Mouse (Mus musculus) embryonic facial prominence, embryonic 11.5 days (tissue): Measurements from ENCODE around the gene Efl1. TPM values are rescaled to one million over a fixed set of nuclear protein-coding genes. Genes with fewer than 3 reads are reported as not detected.

ENCODE experiments used
- ATAC-seq: fragments of 200-750 bp; cut with Nextera tagmentation; replicated peaks from 2 replicates; pipeline ENCODE4 v1.8.0; 2017; ENCODE audit warnings: low read depth; ENCODE audit not compliant: insufficient number of reproducible peaks, low FRiP score, low TSS enrichment
- DNase-seq: peaks from one replicate; pipeline ENCODE4 v3.0.0-alpha.2; 2015; ENCODE audit warnings: low spot score
- H3K27ac ChIP-seq: fragments of 300-500 bp; sonication (generic); replicated peaks from 2 replicates; pipeline ENCODE4 v1.5.1; 2014; ENCODE audit warnings: mild to moderate bottlenecking, low read depth, low read length, control low read depth
- H3K27me3 ChIP-seq: fragments of 300-500 bp; sonication (generic); 2 replicates; pipeline ENCODE4 v1.6.1; 2014; ENCODE audit warnings: mild to moderate bottlenecking, low read length, moderate library complexity, mixed read lengths; ENCODE audit not compliant: control insufficient read depth, insufficient read depth
- H3K36me3 ChIP-seq: fragments of 300-500 bp; sonication (generic); replicated peaks from 2 replicates; pipeline ENCODE4 v1.6.1; 2014; ENCODE audit warnings: low read depth, mild to moderate bottlenecking, low read length, moderate library complexity, mixed read lengths; ENCODE audit not compliant: control insufficient read depth, insufficient read depth
- H3K4me1 ChIP-seq: fragments of 300-500 bp; sonication (generic); 2 replicates; pipeline ENCODE4 v1.6.1; 2014; ENCODE audit warnings: low read length, mixed read lengths; ENCODE audit not compliant: control insufficient read depth, insufficient read depth
- H3K4me2 ChIP-seq: fragments of 300-500 bp; sonication (generic); 2 replicates; pipeline ENCODE4 v1.6.1; 2014; ENCODE audit warnings: low read depth, mild to moderate bottlenecking, control low read depth, low read length, moderate library complexity
- H3K4me3 ChIP-seq: fragments of 300-500 bp; sonication (generic); 2 replicates; pipeline ENCODE4 v1.5.1; 2014; ENCODE audit warnings: low read depth, low read length, control low read depth
- H3K9ac ChIP-seq: fragments of 300-500 bp; sonication (generic); replicated peaks from 2 replicates; pipeline ENCODE4 v1.6.1; 2014; ENCODE audit warnings: mild to moderate bottlenecking, control low read depth, low read length
- H3K9me3 ChIP-seq: fragments of 300-500 bp; sonication (generic); replicated peaks from 2 replicates; pipeline ENCODE4 v1.6.1; 2016; ENCODE audit warnings: mild to moderate bottlenecking, low read length, inconsistent platforms, mixed read lengths; ENCODE audit not compliant: control insufficient read depth
- WGBS: fragments of 180-500 bp; shearing (Covaris S2); extraction: QIAGEN DNeasy Blood & Tissue Kit; methylation state at CpG from one replicate; pipeline ENCODE4 v1.1.7; 2014; 5-methylcytosine and 5-hydroxymethylcytosine counted together
- polyA plus RNA-seq: library from polyadenylated mRNA; unstranded; fragments of >200 nt; fragmentation: Nextera tagmentation; extraction: Ambion mirVana; gene quantifications from 2 replicates; pipeline ENCODE4 v1.2.1, GENCODE M21; 2014

Efl1 gene
- polyA plus RNA-seq, 1 experiment from 2014 or later = 24.0 TPM

- H3K36me3 ChIP-seq = no peaks in the 10 kb centered on the region
- DNase-seq (peak; percentile 84), ATAC-seq (0 out of 2 replicates have a peak, but pooled peaks have one; percentile 14)
- H3K9ac ChIP-seq = no peak overlapping the region
- no peaks in the 10 kb centered on the region for H3K27me3 ChIP-seq
- H3K4me1 ChIP-seq = peaks cover 3% of the 10 kb centered on the region
- no peak overlapping the region for H3K4me3 ChIP-seq
- peak overlapping the region; percentile 69 for H3K27ac ChIP-seq
- H3K9me3 ChIP-seq = no peaks in the 10 kb centered on the region
- 14% methylated on average over 7 of the region's 7 CpGs for WGBS
- H3K4me2 ChIP-seq = no peak overlapping the region
These were observed 72.5 kb downstream of the Efl1 start for GRCm38 (mm10) chr7:82720906-82721305.

DNA sequence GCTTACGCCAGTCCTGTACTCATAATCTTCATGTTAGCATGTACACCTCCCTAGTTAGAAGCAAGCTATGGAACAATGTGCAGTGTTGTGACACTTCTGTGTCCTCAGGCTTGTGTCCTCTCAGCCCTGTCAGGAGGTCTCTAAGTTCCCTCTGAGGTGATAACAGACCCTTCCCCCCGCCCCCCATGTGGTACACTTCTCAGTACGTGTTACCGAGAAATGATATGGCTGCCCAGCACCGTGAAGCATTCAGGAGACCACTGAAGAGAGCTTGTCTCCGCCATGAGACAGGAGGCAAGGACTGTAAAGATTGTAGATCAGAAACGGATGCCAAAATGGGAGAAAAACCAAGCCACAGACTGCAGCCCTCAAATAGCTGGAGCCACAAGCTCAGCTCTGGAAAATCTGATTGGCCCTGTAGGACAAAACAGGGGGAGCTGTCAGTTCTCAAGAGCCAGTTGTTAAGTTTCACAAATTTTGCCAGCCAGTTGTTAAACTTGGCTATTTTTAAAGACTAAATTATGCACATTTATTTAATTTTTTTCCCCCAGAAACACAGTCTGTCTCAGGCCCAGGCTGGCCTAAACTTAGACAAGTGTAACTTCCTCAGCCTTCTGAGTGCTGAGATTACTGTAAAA is 74.2 kb downstream of the Efl1 start:
- H3K27me3 ChIP-seq = no peaks in the 10 kb centered on the region
- H3K9ac ChIP-seq = no peak overlapping the region
- H3K4me2 ChIP-seq = no peak overlapping the region
- H3K27ac ChIP-seq = peak overlapping the region; percentile 77
- H3K4me3 ChIP-seq = no peak overlapping the region
- ATAC-seq (no peak), DNase-seq (no peak)
- no peaks in the 10 kb centered on the region for H3K36me3 ChIP-seq
- peaks cover 3% of the 10 kb centered on the region for H3K4me1 ChIP-seq
- no peaks in the 10 kb centered on the region for H3K9me3 ChIP-seq
- WGBS = 60% methylated on average over 7 of the region's 7 CpGs

- ATAC-seq = no peak; the same call in 1 of the 2 replicates
- Histone ChIP-seq H3K4me3 (no peak overlapping the region), H3K9ac (no peak overlapping the region), H3K4me1 (peaks cover 3% of the 10 kb centered on the region), H3K9me3 (no peaks in the 10 kb centered on the region), H3K36me3 (no peaks in the 10 kb centered on the region), H3K27me3 (no peaks in the 10 kb centered on the region), H3K27ac (peak overlapping the region; percentile 77), H3K4me2 (no peak overlapping the region)
- WGBS = 29% methylated on average over 7 of the region's 7 CpGs
- DNase-seq = peak; percentile 84
These were observed 74.9 kb downstream of the Efl1 start for GRCm38 (mm10) chr7:82723151-82723871.

- Histone ChIP-seq H3K9me3 (no peaks in the 10 kb centered on the region), H3K9ac (no peak overlapping the region), H3K27ac (no peak overlapping the region), H3K36me3 (no peaks in the 10 kb centered on the region), H3K4me1 (peaks cover 3% of the 10 kb centered on the region), H3K4me2 (no peak overlapping the region), H3K27me3 (no peaks in the 10 kb centered on the region), H3K4me3 (no peak overlapping the region)
- no peak for DNase-seq
- 32% methylated on average over 3 of the region's 3 CpGs for WGBS
- ATAC-seq = no peak
These were observed 76.1 kb downstream of the Efl1 start for GRCm38 (mm10) chr7:82724491-82724890.

DNA sequence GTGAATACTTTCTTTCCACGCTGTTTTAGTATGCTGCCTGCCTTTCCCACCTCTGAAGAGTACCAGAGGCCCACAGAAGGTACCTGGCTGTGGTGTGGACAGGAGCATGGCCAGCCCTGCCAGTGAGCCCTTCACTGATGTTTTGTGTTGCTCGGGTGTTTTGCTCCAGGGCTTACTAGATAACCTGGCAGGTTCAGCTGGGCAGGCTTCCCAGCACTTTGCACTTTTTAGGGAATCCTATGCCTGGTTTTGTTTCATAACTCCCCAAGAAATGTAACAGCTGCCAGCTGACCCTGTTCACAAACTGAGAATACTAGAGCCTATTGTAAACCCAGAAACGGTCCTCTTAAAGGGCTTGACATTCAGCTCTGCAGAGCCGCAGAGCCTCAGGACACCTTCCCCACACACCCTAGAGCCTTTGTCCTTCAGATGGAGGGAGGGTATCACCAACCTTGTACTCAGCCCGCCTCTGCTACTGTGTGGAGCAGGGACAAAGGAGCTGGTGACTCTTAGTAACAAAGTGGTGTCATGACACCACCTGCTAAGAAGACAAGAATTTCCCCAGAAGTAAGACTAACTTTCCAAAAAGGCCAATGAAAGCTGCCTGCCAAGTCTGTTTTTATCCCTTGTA is 76.7 kb downstream of the Efl1 start:
- DNase-seq (no peak), ATAC-seq (no peak)
- Histone ChIP-seq H3K27ac (no peak overlapping the region; the same call in 1 of the 2 replicates), H3K4me1 (peaks cover 3% of the 10 kb centered on the region), H3K4me3 (no peak overlapping the region), H3K36me3 (no peaks in the 10 kb centered on the region), H3K4me2 (no peak overlapping the region), H3K9me3 (no peaks in the 10 kb centered on the region), H3K9ac (no peak overlapping the region; the same call in none of the 2 replicates), H3K27me3 (no peaks in the 10 kb centered on the region)
- 51% methylated on average over 5 of the region's 5 CpGs for WGBS

DNA sequence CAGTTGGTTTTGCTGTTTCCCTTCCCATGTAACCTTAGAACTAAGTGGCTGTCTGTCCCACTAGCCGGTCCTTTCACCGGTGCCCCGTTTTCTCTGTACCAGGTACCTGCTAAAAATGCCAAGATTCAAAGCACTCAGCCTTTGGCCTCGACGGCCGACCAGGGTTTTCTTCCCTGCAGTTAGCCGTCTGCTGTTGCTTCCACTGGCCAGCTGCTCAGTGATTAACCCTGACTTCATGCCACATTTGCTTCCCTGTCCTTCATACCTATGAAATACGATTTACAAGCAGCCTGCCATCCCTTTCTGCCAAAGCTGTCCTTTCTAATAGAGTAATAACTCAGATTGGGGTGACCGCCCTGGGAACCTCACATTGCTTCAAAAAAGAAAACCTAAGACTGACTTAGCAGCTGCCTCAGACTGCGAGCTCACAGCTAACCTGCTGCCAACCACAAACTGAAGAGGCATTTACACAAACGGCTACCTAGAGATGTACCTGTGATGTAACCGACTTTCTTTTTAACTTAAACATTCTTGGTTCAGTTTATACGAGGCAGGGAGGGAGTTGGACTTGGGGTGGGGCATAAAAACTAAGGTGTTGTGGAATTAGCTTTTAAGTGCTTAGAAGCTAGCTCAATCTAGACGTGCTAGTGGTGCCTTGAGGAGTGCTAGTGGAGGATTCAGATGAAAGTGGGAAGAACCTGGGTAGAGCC is 77.5 kb downstream of the Efl1 start:
- H3K4me1 ChIP-seq = peaks cover 3% of the 10 kb centered on the region
- H3K27me3 ChIP-seq = no peaks in the 10 kb centered on the region
- 67% methylated on average over 14 of the region's 14 CpGs for WGBS
- H3K9ac ChIP-seq = no peak overlapping the region
- no peak overlapping the region for H3K27ac ChIP-seq
- no peaks in the 10 kb centered on the region for H3K36me3 ChIP-seq
- ATAC-seq (no peak), DNase-seq (no peak)
- no peak overlapping the region for H3K4me2 ChIP-seq
- H3K4me3 ChIP-seq = no peak overlapping the region
- no peaks in the 10 kb centered on the region for H3K9me3 ChIP-seq

GRCm38 (mm10) chr7:82727066-82727465 is 78.7 kb downstream of the Efl1 start:
- ATAC-seq (no peak), DNase-seq (no peak)
- Histone ChIP-seq H3K9me3 (no peaks in the 10 kb centered on the region), H3K27me3 (no peaks in the 10 kb centered on the region), H3K4me2 (no peak overlapping the region), H3K36me3 (no peaks in the 10 kb centered on the region), H3K27ac (no peak overlapping the region), H3K4me1 (peaks cover 2% of the 10 kb centered on the region), H3K4me3 (no peak overlapping the region), H3K9ac (no peak overlapping the region)
- 40% methylated on average over 5 of the region's 5 CpGs for WGBS
